Mouse (Mus musculus): ENCODE data around the gene Polr2l.

GRCm38 (mm10) chr7:141476226-141476980, 1.5 kb upstream of the Polr2l start:
- TF ChIP-seq CTCF (IDR thresholded peaks at IDR 0.05; ENCODE audit: control insufficient read depth, insufficient read depth, insufficient replicate concordance, low read depth, low read length) (no peak), POLR2A (IDR thresholded peaks at IDR 0.05; ENCODE audit: control insufficient read depth, low read depth, low read length) (no peak; the same call in 1 of the 2 replicates)
